ENCODE assay signal across 20 mouse cellular contexts in genomic region chr2:126515069-126515826, GRCm38 (mm10). TPM values are rescaled to one million over a fixed set of nuclear protein-coding genes. Genes with fewer than 3 reads are reported as not detected.
DNase-seq lines count a peak whose midpoint lies in the region; ATAC-seq and TF ChIP-seq lines count a peak whose summit lies in the region.
"Had no signal": no experiment of that assay in that cellular context is flagged by ENCODE, and none has a peak within 500 bp of the region (broad histone marks: within the 10 kb centered on the region; RNA-seq: fewer than 3 reads in every experiment).

No protein-coding gene starts in this region.

- peak; percentile 64 for DNase-seq in heart, adult 11 months
- no peak for DNase-seq in heart, postnatal 4 days
- peak; percentile 79 for DNase-seq in CH12.LX (ENCODE audit: extremely low read depth)
- no peak for DNase-seq in cerebellum, postnatal 10 days
- no peak for DNase-seq in spleen, adult 18-20 months
- no peak for DNase-seq in adrenal gland, adult (ENCODE audit: inconsistent age in 2 of 2, low spot score in 1 of 2)
- DNase-seq: adrenal gland, postnatal 10 days; cerebellum, adult 11-12 months; cerebellum, adult 9-10 months; cerebellum, postnatal 36 days; forebrain, postnatal 0 days; gastrocnemius, postnatal 14 days; heart, postnatal 36 days had no signal

- no peaks in the 10 kb centered on the region for H3K79me2 ChIP-seq in CH12.LX (replicated peaks; ENCODE audit: control insufficient read depth, extremely low read depth, insufficient read depth, poor library complexity, severe bottlenecking)

- H3K36me3 ChIP-seq in CH12.LX (replicated peaks in 1 of 2; ENCODE audit: control insufficient read depth in 1 of 2, insufficient read depth in 1 of 2, low read length in 1 of 2), result no peaks in the 10 kb centered on the region
- H3K36me3 ChIP-seq: embryonic facial prominence, embryonic 10.5 days; heart, embryonic 13.5 days; hindbrain, embryonic 13.5 days had no signal

- peak overlapping the region; percentile 67 for H3K27ac ChIP-seq in CH12.LX (ENCODE audit: insufficient read depth, low read depth)
- H3K27ac ChIP-seq: embryonic facial prominence, embryonic 10.5 days; forebrain, embryonic 13.5 days; heart, embryonic 13.5 days; hindbrain, embryonic 13.5 days; hindbrain, postnatal 0 days had no signal

- H3K4me2 ChIP-seq in CH12.LX (ENCODE audit: insufficient read depth, low read depth, poor library complexity, severe bottlenecking), result peak overlapping the region; percentile 94
- H3K4me2 ChIP-seq: forebrain, embryonic 13.5 days; heart, embryonic 13.5 days; hindbrain, embryonic 13.5 days had no signal

- H3K4me3 ChIP-seq in CH12.LX (replicated peaks in 1 of 3; ENCODE audit: low read depth in 2 of 3, low read length in 2 of 3, poor library complexity in 1 of 3), result no peak overlapping the region
- H3K4me3 ChIP-seq: embryonic facial prominence, embryonic 10.5 days; forebrain, embryonic 13.5 days; heart, embryonic 13.5 days; hindbrain, embryonic 13.5 days had no signal

- H3K9me3 ChIP-seq in CH12.LX (replicated peaks; ENCODE audit: low read length), result no peaks in the 10 kb centered on the region
- H3K9me3 ChIP-seq: embryonic facial prominence, embryonic 10.5 days; forebrain, embryonic 13.5 days; heart, embryonic 13.5 days; hindbrain, embryonic 13.5 days had no signal

- peak; percentile 94 for TF ChIP-seq EP300 in CH12.LX (IDR thresholded peaks at IDR 0.05; ENCODE audit: low read length)

- peak; percentile 89 for ATAC-seq in granulocyte monocyte progenitor cell, adult 5-6 weeks (replicated peaks; ENCODE audit: poor library complexity, severe bottlenecking)
- peak; percentile 61; the same call in 1 of the 2 replicates for ATAC-seq in monocyte, adult 5-6 weeks (replicated peaks; ENCODE audit: insufficient number of reproducible peaks, low FRiP score, low TSS enrichment, poor library complexity, severe bottlenecking)
- ATAC-seq: forebrain, embryonic 13.5 days; forebrain, postnatal 0 days; hindbrain, postnatal 0 days had no signal

- TF ChIP-seq POLR2A in CH12.LX (IDR thresholded peaks at IDR 0.05; ENCODE audit: low read depth, low read length), result peak; percentile 38; the same call in 1 of the 2 replicates

- H3K9ac ChIP-seq in CH12.LX (ENCODE audit: insufficient read depth, low read depth), result peak overlapping the region; percentile 3
- H3K9ac ChIP-seq: forebrain, embryonic 13.5 days; forebrain, postnatal 0 days; heart, embryonic 13.5 days; hindbrain, embryonic 13.5 days had no signal

- H3K4me1 ChIP-seq in CH12.LX (ENCODE audit: control insufficient read depth in 1 of 2, insufficient read depth in 2 of 2), result peaks cover 11 to 20% of the 10 kb centered on the region in 2 experiments
- H3K4me1 ChIP-seq: embryonic facial prominence, embryonic 10.5 days; forebrain, embryonic 13.5 days; hindbrain, embryonic 13.5 days had no signal

- no peak for TF ChIP-seq RAD21 in CH12.LX (IDR thresholded peaks at IDR 0.05; ENCODE audit: low read depth, low read length)

- TF ChIP-seq CTCF in CH12.LX (conservative IDR thresholded peaks at IDR 0.05 in 1 of 2, IDR thresholded peaks at IDR 0.05 in 1 of 2; ENCODE audit: low read depth in 2 of 2, low read length in 2 of 2), result no peak

- in situ Hi-C loops in CH12.LX (cut with MboI; ENCODE audit: low pct_ligation_motif_present, low pct_unique_long_range_greater_than_20kb, low sequenced_read_pairs), result no loop called here

- no peaks in the 10 kb centered on the region for H3K27me3 ChIP-seq in CH12.LX (replicated peaks)
- H3K27me3 ChIP-seq: forebrain, embryonic 13.5 days; heart, embryonic 13.5 days; hindbrain, embryonic 13.5 days had no signal

- dilution Hi-C loops in CH12.LX (cut with MboI; ENCODE audit: extremely low pct_ligation_motif_present, extremely low pct_unique_long_range_greater_than_20kb, low sequenced_read_pairs), result no loop called here

TF ChIP-seq in CH12.LX, 34 proteins besides CTCF, POLR2A, EP300 and RAD21:
- TF ChIP-seq ZKSCAN1 (IDR thresholded peaks at IDR 0.05; ENCODE audit: borderline replicate concordance, low read depth, low read length) (no peak), MAFK (IDR thresholded peaks at IDR 0.05; ENCODE audit: insufficient replicate concordance, low read length) (no peak), CHD2 (IDR thresholded peaks at IDR 0.05; ENCODE audit: low read length) (no peak; the same call in 1 of the 2 replicates), JUND (conservative IDR thresholded peaks at IDR 0.05; ENCODE audit: low read depth, low read length) (peak; percentile 86), MXI1 (IDR thresholded peaks at IDR 0.05; ENCODE audit: low read depth, low read length) (peak; percentile 56; the same call in 1 of the 2 replicates), TBP (conservative IDR thresholded peaks at IDR 0.05; ENCODE audit: low read depth, low read length) (0 out of 2 replicates have a peak, but pooled peaks have one; percentile 20), MYC (IDR thresholded peaks at IDR 0.05; ENCODE audit: low read depth, low read length) (peak; percentile 55; the same call in 1 of the 2 replicates), NELFE (IDR thresholded peaks at IDR 0.05; ENCODE audit: low read depth, low read length) (no peak), KAT2A (IDR thresholded peaks at IDR 0.05; ENCODE audit: insufficient replicate concordance, low read length) (no peak), TCF12 (IDR thresholded peaks at IDR 0.05; ENCODE audit: low read depth, low read length) (peak; percentile 78), RCOR1 (conservative IDR thresholded peaks at IDR 0.05; ENCODE audit: low read depth, low read length) (peak; percentile 79), ZC3H11A (IDR thresholded peaks at IDR 0.05; ENCODE audit: low read depth, low read length) (no peak), ELF1 (IDR thresholded peaks at IDR 0.05; ENCODE audit: low read depth, low read length) (no peak), USF1 (IDR thresholded peaks at IDR 0.05; ENCODE audit: low read depth, low read length) (no peak), USF2 (conservative IDR thresholded peaks at IDR 0.05; ENCODE audit: low read depth, low read length) (no peak), UBTF (IDR thresholded peaks at IDR 0.05; ENCODE audit: low read depth, low read length) (no peak), NRF1 (IDR thresholded peaks at IDR 0.05; ENCODE audit: low read depth, low read length) (no peak), E2F4 (IDR thresholded peaks at IDR 0.05; ENCODE audit: insufficient replicate concordance, low read depth, low read length) (no peak), GABPA (IDR thresholded peaks at IDR 0.05; ENCODE audit: insufficient replicate concordance, low read depth, low read length) (no peak), IRF4 (IDR thresholded peaks at IDR 0.05; ENCODE audit: low read depth, low read length) (peak; percentile 88), MAX (IDR thresholded peaks at IDR 0.05; ENCODE audit: low read length) (peak; percentile 46; the same call in 1 of the 2 replicates), JUN (IDR thresholded peaks at IDR 0.05; ENCODE audit: insufficient read depth, low read depth, low read length) (peak; percentile 72), ETS1 (conservative IDR thresholded peaks at IDR 0.05; ENCODE audit: low read depth, low read length) (no peak; the same call in 1 of the 2 replicates), SIN3A (IDR thresholded peaks at IDR 0.05; ENCODE audit: low read length) (peak; percentile 40; the same call in 1 of the 2 replicates), ZMIZ1 (IDR thresholded peaks at IDR 0.05; ENCODE audit: low read depth, low read length) (no peak; the same call in 1 of the 2 replicates), SMC3 (IDR thresholded peaks at IDR 0.05; ENCODE audit: low read depth, low read length) (no peak), BHLHE40 (IDR thresholded peaks at IDR 0.05; ENCODE audit: low read depth, low read length) (peak; percentile 89), POLR2AphosphoS2 (IDR thresholded peaks at IDR 0.05; ENCODE audit: low read depth, low read length) (no peak), PAX5 (IDR thresholded peaks at IDR 0.05; ENCODE audit: low read length) (no peak), MEF2A (IDR thresholded peaks at IDR 0.05; ENCODE audit: borderline replicate concordance, low read depth, low read length) (0 out of 2 replicates have a peak, but pooled peaks have one; percentile 18), MAZ (IDR thresholded peaks at IDR 0.05; ENCODE audit: low read depth, low read length) (no peak), HCFC1 (IDR thresholded peaks at IDR 0.05; ENCODE audit: low read depth, low read length) (no peak), ZNF384 (IDR thresholded peaks at IDR 0.05; ENCODE audit: low read depth, low read length) (no peak)

RNA-seq across cellular contexts. Expression of gene Atp8b4, which starts 14.8 kb away (rescaled TPM):
- total RNA-seq in heart, postnatal 4 days (2021), result under 1 TPM; 0.29 to 0.36 TPM
- total RNA-seq in CH12.LX (2012; rRNA removed), result 1.0 and 1.9 TPM in 2 replicates
- 0.72 and 0.79 TPM in 2 replicates for total RNA-seq in CH12.LX (2014; rRNA removed)
- polyA plus RNA-seq in CH12.LX (2012; ENCODE audit: insufficient read length, low read depth), result 0.50 and 1.5 TPM in 2 replicates
- 230 and 261 TPM in 2 replicates for total RNA-seq in granulocyte monocyte progenitor cell, adult 5-6 weeks (2014; fragmentation: Nextera tagmentation)
- 411 and 415 TPM in 2 replicates for total RNA-seq in granulocyte monocyte progenitor cell, adult 5-6 weeks (2017)
- 75.4 to 129 TPM (median 81.3 TPM) in 3 replicates for total RNA-seq in monocyte, adult 5-6 weeks (2017)
- total RNA-seq: forebrain, postnatal 0 days had no signal
- polyA plus RNA-seq: forebrain, embryonic 13.5 days; hindbrain, postnatal 0 days had no signal

RNA-seq across cellular contexts. Expression of gene Slc27a2, which starts 37.0 kb away (rescaled TPM):
- total RNA-seq in heart, postnatal 4 days (2021), result not detected
- total RNA-seq in CH12.LX (2012; rRNA removed) (not detected in 2 replicates), CH12.LX (2014; rRNA removed) (not detected in 2 replicates)
- not detected in 2 replicates for polyA plus RNA-seq in CH12.LX (2012; ENCODE audit: insufficient read length, low read depth)
- not detected in 2 replicates for total RNA-seq in granulocyte monocyte progenitor cell, adult 5-6 weeks (2014; fragmentation: Nextera tagmentation)
- total RNA-seq in granulocyte monocyte progenitor cell, adult 5-6 weeks (2017), result not detected in 2 replicates
- total RNA-seq in monocyte, adult 5-6 weeks (2017), result 0.32 to 0.87 TPM in 2 of 3 replicates, not detected in the other

Comparison
In these comparisons a context has a peak if more than half of its experiments do, and no peak if none do; other contexts are left out.
1. DNase-seq: peak in heart, adult 11 months (single experiment) and CH12.LX (single experiment); none in heart, postnatal 4 days (single experiment), cerebellum, postnatal 10 days (0 of 2), spleen, adult 18-20 months (0 of 2) and adrenal gland, adult (0 of 2).
2. RNA of gene Atp8b4, which starts 14.8 kb away (total RNA-seq): 230 to 415 TPM in granulocyte monocyte progenitor cell, adult 5-6 weeks and 75.4 to 129 TPM in monocyte, adult 5-6 weeks; 0.72 to 1.9 TPM in CH12.LX and 0.29 to 0.36 TPM in heart, postnatal 4 days; every median in the first group is over 10 times any median in the second.